Mouse (Mus musculus) embryo, embryonic 11.5 days (tissue): ENCODE results near the gene Gm45799.

Experiments
- DNase-seq: peaks from one replicate; pipeline ENCODE4 v3.0.0-alpha.2; 2012; ENCODE audit warnings: low read depth, low spot score

Gm45799 gene

DNA sequence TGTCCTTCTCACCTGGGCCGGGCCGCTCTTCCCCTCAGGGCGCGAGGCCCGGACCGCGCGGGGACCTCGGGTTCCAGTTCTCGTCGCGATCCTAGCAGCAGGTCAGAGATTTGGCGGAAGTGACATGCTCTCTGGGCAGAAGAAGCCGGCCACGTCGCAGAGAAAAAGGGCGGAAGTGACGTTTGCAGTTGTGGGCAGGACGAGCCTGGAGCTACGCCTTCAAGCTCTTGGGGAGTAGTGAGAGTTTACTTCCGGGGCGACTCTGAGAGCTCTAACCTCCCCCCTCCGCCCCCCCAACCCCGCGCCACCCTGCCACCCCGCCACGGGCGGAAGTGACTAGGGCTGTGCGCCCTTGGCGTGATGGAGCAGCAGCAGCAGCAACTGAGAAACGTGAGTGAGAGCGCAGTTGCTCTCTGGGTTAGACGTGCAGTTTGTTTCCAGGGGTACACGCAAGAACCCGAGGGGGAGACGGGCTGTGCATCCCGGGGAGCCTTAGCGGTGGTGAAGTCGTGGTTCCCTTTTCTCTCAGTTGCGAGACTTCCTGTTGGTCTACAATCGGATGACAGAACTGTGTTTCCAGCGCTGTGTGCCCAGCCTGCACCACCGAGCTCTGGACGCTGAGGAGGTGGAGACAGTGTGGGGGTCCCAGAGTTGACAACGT lies at the start of gene Gm45799, which contains the start of gene Arfip2:
Gene Gm45799 (plus strand): TSS at position 320 of the 661 bp plus-strand sequence.
Gene Arfip2 (minus strand): TSS at position 184 of the 661 bp plus-strand sequence.
- DNase-seq = peak; percentile 95

- peak; percentile 36 for DNase-seq
Observed at GRCm38 (mm10) chr7:105602860-105603623, 37.3 kb upstream of the Gm45799 start.

- no peak for DNase-seq
Observed at GRCm38 (mm10) chr7:105608467-105608866, 31.9 kb upstream of the Gm45799 start.

DNA sequence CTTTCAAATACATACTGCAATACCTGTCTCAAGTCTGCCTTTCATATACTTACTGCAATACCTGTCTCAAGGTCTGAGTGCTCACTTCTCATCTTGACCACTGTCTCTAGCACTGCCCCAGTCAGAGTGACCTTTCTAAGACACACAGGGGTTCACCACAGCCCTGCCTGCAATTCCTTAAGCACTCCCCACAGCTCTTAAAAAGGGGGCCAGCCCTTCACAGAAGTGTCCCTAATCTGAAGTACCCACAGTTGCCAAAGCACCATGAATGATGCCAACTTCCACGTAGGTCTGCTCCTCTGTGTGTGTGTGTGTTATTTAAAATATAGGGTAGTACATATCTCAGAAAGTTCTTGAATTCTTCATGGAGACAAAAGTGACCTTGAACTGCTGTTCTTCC lies 28.6 kb upstream of the Gm45799 start:
- DNase-seq = no peak

GRCm38 (mm10) chr7:105614400-105614799 lies 26.0 kb upstream of the Gm45799 start:
- no peak for DNase-seq

DNA sequence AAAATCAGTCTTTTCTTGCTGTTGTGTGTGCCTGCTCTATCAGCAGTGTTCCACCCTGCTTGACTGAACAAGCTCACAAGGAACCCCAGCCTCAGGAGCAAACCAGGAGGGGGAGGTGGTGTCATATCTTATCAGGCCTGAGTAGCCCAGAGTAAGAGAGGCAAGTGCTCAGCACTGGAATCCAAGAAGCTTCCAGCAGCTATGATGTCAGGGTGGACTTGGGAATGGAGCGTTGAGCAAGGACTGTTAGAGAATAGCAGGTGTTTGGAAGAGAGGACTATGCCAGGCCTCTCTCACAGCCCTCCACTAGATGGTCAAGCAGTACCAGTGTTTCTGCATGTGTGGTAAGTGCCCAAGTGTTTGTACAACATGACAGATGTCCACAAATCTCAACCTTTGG lies 24.6 kb upstream of the Gm45799 start:
- no peak for DNase-seq

GRCm38 (mm10) chr7:105616561-105616960 lies 23.8 kb upstream of the Gm45799 start:
- DNase-seq = no peak

GRCm38 (mm10) chr7:105617810-105618209 lies 22.5 kb upstream of the Gm45799 start:
- DNase-seq = no peak

- DNase-seq = no peak
Observed at GRCm38 (mm10) chr7:105619701-105620100, 20.7 kb upstream of the Gm45799 start.

- no peak for DNase-seq
Observed at GRCm38 (mm10) chr7:105621053-105621452, 19.3 kb upstream of the Gm45799 start.

- DNase-seq = no peak
Observed at GRCm38 (mm10) chr7:105621646-105622292, 18.6 kb upstream of the Gm45799 start.

DNA sequence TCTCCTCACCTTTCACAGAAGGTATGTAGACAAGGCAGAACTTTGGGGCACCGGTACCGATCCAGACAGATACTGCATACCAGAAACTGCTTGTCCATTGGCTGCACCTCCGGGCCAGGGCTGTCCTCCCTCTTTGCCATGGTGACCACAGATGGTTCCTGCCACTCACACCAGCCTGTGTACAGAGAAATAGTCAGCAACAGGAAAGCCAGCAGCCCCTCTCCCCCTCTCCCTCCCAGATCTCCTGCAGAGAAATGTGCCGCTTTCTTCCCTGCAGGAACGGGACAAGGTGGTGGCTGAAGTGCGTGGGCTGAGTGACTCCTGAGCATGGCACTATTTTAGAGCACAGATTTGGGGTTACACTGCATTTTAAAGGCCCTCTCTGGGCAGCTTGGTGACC lies 15.0 kb upstream of the Gm45799 start:
- DNase-seq = no peak

GRCm38 (mm10) chr7:105628633-105629032 lies 11.7 kb upstream of the Gm45799 start:
- no peak for DNase-seq

DNA sequence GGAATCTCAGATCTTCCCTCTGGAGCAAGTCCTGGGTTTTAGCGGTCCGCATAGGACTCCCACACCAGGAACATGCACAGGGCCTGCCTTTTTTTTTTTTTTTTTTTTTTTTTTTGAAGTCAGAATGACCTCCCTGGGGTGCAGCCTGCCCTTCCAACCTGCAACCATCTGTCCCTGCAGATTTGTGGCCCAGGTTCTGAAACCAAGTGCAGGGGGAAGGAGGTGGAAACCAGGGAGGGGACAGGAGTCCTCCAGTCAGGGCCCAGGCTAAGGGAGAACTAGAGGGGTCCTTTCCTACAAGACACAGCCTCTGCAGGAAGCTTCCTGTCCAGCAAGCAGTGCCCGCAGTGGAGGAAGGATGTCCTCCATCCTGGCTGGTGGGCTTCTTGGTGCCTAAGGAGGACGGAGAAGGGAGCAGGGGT lies 7.8 kb upstream of the Gm45799 start:
- no peak for DNase-seq

DNA sequence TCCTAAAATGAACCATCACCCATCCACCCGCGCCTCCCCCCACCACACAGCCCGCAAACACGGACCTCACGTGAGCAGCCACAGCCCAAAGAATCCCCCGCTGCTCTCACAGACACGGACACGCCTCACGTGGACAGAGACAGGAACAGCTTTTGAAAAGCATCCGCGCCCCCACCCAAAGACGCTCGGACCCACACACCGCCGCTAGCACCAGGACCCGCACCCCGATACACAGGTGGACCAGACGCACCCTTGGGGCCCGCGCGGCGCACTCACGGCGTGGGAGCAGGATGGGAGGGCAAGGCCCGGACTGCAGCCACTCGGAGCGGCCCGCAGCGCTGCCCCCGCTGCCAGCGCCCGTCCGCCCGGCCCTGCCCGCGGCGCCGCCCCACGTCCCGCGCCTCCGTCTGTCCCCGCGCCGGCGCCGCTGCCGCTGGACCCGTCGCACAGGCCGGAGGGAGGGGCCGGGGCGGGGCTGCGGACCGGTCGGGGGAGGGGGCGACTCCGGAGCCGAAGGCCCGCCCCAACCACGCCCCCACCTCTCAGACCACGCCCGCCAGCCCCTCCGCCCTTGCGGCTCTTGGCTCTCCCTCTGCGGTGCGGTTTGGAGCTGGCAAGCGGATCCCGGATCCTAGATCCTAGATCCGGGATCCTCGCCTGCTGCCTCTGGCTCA lies 7.1 kb upstream of the Gm45799 start, which contains the start of gene Trim3:
Gene Trim3 (minus strand): TSS at position 445 of the 674 bp plus-strand sequence.
- peak; percentile 73 for DNase-seq

DNA sequence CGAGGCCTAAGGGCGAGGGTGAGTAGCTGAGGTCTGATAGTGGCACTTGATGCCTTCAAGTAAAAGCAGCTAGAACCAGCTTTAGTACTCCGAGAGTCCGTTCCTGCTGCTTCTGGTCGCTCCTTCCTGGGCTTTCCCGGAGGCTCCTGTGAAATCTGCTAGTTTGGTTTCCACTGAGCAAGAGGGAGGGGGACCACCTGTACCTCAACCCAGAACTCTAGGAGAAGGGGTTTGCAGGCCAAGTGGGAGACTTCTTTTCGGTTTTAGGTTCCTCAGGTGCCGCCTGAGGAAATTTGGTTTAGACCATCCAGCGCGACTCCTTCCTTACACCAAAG lies 6.6 kb upstream of the Gm45799 start:
- no peak for DNase-seq

- DNase-seq = no peak
Observed at GRCm38 (mm10) chr7:105634272-105634920, 6.0 kb upstream of the Gm45799 start.

GRCm38 (mm10) chr7:105635726-105636125 lies 4.6 kb upstream of the Gm45799 start:
- DNase-seq = no peak

GRCm38 (mm10) chr7:105638776-105639175 lies 1.6 kb upstream of the Gm45799 start:
- no peak for DNase-seq

DNA sequence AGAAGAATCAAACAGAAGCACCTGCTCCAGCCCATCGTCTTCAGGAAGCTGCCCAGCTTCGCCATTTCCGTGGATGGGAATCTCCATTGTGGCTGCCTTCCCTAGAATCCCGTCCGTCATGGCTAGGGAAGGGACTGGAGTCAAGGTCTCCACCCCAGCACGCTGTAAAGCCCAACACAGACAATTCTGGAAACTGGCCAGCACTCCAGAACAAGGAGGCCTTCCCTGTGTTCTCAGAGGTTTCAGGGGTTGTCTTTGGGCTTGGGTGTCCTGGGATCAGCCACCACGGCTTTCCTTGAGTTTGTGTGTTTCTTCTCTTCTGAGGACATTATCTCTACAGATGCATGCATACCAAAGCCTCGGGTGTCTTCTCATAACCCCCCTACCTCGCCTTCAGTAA lies 1.0 kb upstream of the Gm45799 start:
- DNase-seq = no peak

- DNase-seq = no peak
Observed at GRCm38 (mm10) chr7:105639756-105640155, 596 bp upstream of the Gm45799 start, which contains the start of gene Timm10b. Timm10b (plus strand) TSS chr7:105640056.
